Mouse (Mus musculus): ENCODE results near the gene Fam184b. TPM values are rescaled to one million over a fixed set of nuclear protein-coding genes. Genes with fewer than 3 reads are reported as not detected.

Gene Fam184b
- 0.44 and 0.62 TPM in 2 replicates for polyA plus RNA-seq (2016; fragmentation: Nextera tagmentation; extraction: Ambion mirVana)

- peaks cover 12% of the 10 kb centered on the region for H3K4me1 ChIP-seq (replicated peaks)
- DNase-seq (ENCODE audit: low spot score): peak; percentile 57
- H3K9me3 ChIP-seq: no peaks in the 10 kb centered on the region
- peaks cover 36% of the 10 kb centered on the region for H3K27me3 ChIP-seq (ENCODE audit: insufficient read depth, poor library complexity, severe bottlenecking)
- WGBS: under 1% methylated on average over 48 of the region's 48 CpGs
- no peaks in the 10 kb centered on the region for H3K36me3 ChIP-seq
- H3K4me3 ChIP-seq: peak within 1 kb of the TSS; percentile 68
- peak within 1 kb of the TSS; percentile 47 for H3K27ac ChIP-seq
Measured at GRCm38 (mm10) chr5:45638806-45639714, at the start of gene Fam184b. Gene Fam184b, minus strand, starts transcription at chr5:45639614.

DNA sequence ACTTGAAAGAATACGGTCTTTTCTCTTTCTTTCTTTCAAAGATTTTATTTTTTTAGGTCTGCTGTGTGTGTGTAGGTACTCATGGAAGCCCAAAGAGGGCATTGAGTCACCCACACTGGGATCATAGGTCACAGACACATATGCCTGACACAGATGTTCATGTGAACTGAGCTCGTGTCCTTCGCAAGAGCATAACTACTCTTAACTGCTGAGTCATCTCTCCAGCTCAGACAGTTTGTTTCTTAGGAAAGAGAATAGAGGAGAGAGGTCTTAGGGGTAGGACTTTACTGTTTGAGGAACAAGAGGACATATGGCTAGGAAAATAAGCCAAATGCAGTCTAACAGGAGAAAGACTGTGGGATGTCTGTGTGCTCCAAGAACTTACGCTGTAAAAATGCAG lies 49.7 kb upstream of the Fam184b start:
- Histone ChIP-seq H3K27me3 (ENCODE audit: insufficient read depth, poor library complexity, severe bottlenecking) (no peaks in the 10 kb centered on the region), H3K4me1 (replicated peaks) (no peaks in the 10 kb centered on the region), H3K36me3 (peaks cover 61% of the 10 kb centered on the region), H3K27ac (no peak overlapping the region), H3K4me3 (no peak overlapping the region), H3K9me3 (no peaks in the 10 kb centered on the region)
- 89% methylated on average over 4 of the region's 4 CpGs for WGBS
- no peak for DNase-seq (ENCODE audit: low spot score)

DNA sequence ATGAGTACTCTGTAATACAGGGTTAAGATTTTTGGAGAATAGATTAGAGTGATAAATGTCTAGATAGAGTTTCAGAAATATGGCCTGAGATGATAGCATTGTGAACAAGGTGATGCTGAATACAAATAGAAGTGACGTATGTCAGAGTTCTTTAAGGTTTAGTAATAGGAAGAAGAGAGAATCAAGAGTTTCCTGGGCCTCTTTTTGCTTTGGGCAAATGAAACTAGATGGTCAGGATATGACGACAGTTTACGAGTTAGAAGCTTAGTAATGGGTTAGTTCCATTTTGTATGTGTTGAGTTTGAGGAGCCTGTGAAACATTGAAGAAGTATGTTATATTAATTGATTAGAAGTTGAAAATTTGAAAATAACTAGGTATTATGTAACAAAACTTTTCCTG lies 46.8 kb upstream of the Fam184b start:
- Histone ChIP-seq H3K4me1 (replicated peaks) (no peaks in the 10 kb centered on the region), H3K27ac (no peak overlapping the region), H3K4me3 (no peak overlapping the region), H3K9me3 (no peaks in the 10 kb centered on the region), H3K36me3 (peaks cover 74% of the 10 kb centered on the region), H3K27me3 (ENCODE audit: insufficient read depth, poor library complexity, severe bottlenecking) (no peaks in the 10 kb centered on the region)
- 96% methylated on average over 3 of the region's 3 CpGs for WGBS
- no peak for DNase-seq (ENCODE audit: low spot score)

DNA sequence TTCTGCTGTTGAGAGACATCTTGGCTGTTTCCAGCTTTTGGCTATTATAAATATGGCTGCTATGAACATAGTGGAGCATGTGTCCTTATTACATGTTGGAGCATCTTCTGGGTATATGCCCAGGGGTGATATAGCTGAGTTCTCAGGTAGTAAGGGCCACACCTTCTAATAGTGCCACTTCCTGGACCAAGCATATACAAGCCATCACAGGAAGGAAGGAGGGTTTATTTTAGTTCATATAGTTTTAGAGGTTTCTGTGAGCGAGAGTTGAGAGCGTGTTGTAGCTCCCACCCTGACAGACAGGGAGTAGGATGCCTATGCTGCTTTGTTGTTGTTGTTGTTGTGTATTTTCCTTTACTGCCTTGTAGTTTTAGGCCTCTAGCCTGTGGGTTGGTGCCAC lies 45.8 kb upstream of the Fam184b start:
- Histone ChIP-seq H3K4me3 (no peak overlapping the region), H3K36me3 (peaks cover 78% of the 10 kb centered on the region), H3K27ac (no peak overlapping the region), H3K9me3 (no peaks in the 10 kb centered on the region), H3K27me3 (ENCODE audit: insufficient read depth, poor library complexity, severe bottlenecking) (no peaks in the 10 kb centered on the region), H3K4me1 (replicated peaks) (no peaks in the 10 kb centered on the region)
- no peak for DNase-seq (ENCODE audit: low spot score)
- 92% methylated on average over 2 of the region's 2 CpGs for WGBS

- H3K36me3 ChIP-seq: peaks cover 80% of the 10 kb centered on the region
Measured at GRCm38 (mm10) chr5:45683388-45683787, 44.0 kb upstream of the Fam184b start.

DNA sequence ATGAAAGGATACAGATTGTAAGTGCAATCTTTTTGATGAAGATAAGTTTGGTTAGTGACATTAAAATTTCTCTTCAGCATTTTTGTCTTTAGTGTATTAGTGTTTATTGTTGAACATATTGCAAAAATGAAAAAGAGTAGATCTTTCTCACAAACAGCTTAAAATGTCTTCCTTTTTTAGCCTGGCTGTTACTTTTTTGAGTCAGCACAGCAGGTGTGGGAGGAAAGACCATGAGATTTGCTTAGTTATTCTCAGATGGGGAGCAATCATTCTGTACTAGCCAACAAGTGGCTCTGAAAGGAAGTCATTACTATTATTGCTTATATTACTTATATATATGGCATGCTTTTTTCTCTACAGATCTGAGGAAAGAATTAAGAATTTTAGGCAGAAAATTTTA lies 40.5 kb upstream of the Fam184b start:
- no peak for DNase-seq (ENCODE audit: low spot score)
- peaks cover 94% of the 10 kb centered on the region for H3K36me3 ChIP-seq

More at GRCm38 (mm10) chr5:45683388-45683787, 44.0 kb upstream of the Fam184b start:
- WGBS: 90% methylated on average over 1 of the region's 1 CpGs
- Histone ChIP-seq H3K4me3 (no peak overlapping the region), H3K27me3 (ENCODE audit: insufficient read depth, poor library complexity, severe bottlenecking) (no peaks in the 10 kb centered on the region), H3K9me3 (no peaks in the 10 kb centered on the region), H3K4me1 (replicated peaks) (no peaks in the 10 kb centered on the region), H3K27ac (no peak overlapping the region)
- DNase-seq (ENCODE audit: low spot score): no peak

GRCm38 (mm10) chr5:45677639-45678038 lies 38.2 kb upstream of the Fam184b start:
- no peak for DNase-seq (ENCODE audit: low spot score)
- H3K27me3 ChIP-seq (ENCODE audit: insufficient read depth, poor library complexity, severe bottlenecking): no peaks in the 10 kb centered on the region
- H3K4me3 ChIP-seq: no peak overlapping the region
- H3K36me3 ChIP-seq: peaks cover 80% of the 10 kb centered on the region
- H3K27ac ChIP-seq: no peak overlapping the region
- H3K4me1 ChIP-seq (replicated peaks): no peaks in the 10 kb centered on the region
- no peaks in the 10 kb centered on the region for H3K9me3 ChIP-seq
- WGBS: 85% methylated on average over 4 of the region's 4 CpGs

More for the DNA sequence above, 40.5 kb upstream of the Fam184b start:
- no peak overlapping the region for H3K27ac ChIP-seq
- no peaks in the 10 kb centered on the region for H3K9me3 ChIP-seq
- no peaks in the 10 kb centered on the region for H3K4me1 ChIP-seq (replicated peaks)
- H3K27me3 ChIP-seq (ENCODE audit: insufficient read depth, poor library complexity, severe bottlenecking): no peaks in the 10 kb centered on the region
- H3K4me3 ChIP-seq: no peak overlapping the region

- 94% methylated on average over 1 of the region's 1 CpGs for WGBS
- Histone ChIP-seq H3K27me3 (ENCODE audit: insufficient read depth, poor library complexity, severe bottlenecking) (no peaks in the 10 kb centered on the region), H3K4me1 (replicated peaks) (peaks cover 11% of the 10 kb centered on the region), H3K9me3 (no peaks in the 10 kb centered on the region), H3K4me3 (no peak overlapping the region), H3K36me3 (peaks cover 62% of the 10 kb centered on the region), H3K27ac (no peak overlapping the region)
- DNase-seq (ENCODE audit: low spot score): no peak
Measured at GRCm38 (mm10) chr5:45675032-45675431, 35.6 kb upstream of the Fam184b start.

DNA sequence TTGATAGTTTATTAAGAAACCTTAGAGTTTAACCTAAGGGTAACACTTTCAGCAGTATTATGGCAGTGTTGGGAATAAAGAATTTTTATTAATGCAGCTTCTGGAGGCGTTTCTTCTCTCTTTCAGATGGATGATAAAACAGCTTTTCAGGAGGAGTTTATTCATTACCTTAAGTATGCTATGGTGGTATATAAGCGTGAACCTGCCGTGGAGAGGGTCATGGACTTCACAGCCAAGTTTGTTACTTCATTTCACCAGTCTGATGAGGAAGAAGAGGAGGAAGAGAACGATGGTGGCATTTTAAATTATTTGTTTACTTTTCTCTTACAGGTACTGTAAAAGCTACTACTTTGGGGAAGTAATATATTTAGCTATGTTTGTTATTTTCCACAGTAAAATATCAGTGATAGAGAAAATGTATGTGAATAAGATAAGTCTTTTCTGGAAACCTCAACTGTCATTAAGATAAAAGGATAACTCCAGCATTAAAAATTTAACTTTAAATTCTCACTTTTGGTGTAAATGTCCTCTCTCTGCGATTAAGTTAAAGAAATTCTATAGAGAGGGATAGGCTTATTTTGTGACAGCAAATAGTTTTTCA lies 31.6 kb upstream of the Fam184b start:
- WGBS: 67% methylated on average over 5 of the region's 5 CpGs
- no peaks in the 10 kb centered on the region for H3K27me3 ChIP-seq (ENCODE audit: insufficient read depth, poor library complexity, severe bottlenecking)
- H3K4me3 ChIP-seq: peak overlapping the region; percentile 86
- H3K9me3 ChIP-seq: no peaks in the 10 kb centered on the region
- no peak for DNase-seq (ENCODE audit: low spot score)
- H3K4me1 ChIP-seq (replicated peaks): peaks cover 16% of the 10 kb centered on the region
- H3K36me3 ChIP-seq: peaks cover 27% of the 10 kb centered on the region
- peak overlapping the region; percentile 96; the same call in 1 of the 2 replicates for H3K27ac ChIP-seq

- H3K36me3 ChIP-seq: peaks cover 20% of the 10 kb centered on the region
- H3K9me3 ChIP-seq: no peaks in the 10 kb centered on the region
- under 1% methylated on average over 13 of the region's 13 CpGs for WGBS
- no peak for DNase-seq (ENCODE audit: low spot score)
- peak overlapping the region; percentile 86 for H3K4me3 ChIP-seq
- H3K4me1 ChIP-seq (replicated peaks): peaks cover 16% of the 10 kb centered on the region
- peak overlapping the region; percentile 96 for H3K27ac ChIP-seq
- H3K27me3 ChIP-seq (ENCODE audit: insufficient read depth, poor library complexity, severe bottlenecking): no peaks in the 10 kb centered on the region
Measured at GRCm38 (mm10) chr5:45670280-45670670, 30.9 kb upstream of the Fam184b start.

DNA sequence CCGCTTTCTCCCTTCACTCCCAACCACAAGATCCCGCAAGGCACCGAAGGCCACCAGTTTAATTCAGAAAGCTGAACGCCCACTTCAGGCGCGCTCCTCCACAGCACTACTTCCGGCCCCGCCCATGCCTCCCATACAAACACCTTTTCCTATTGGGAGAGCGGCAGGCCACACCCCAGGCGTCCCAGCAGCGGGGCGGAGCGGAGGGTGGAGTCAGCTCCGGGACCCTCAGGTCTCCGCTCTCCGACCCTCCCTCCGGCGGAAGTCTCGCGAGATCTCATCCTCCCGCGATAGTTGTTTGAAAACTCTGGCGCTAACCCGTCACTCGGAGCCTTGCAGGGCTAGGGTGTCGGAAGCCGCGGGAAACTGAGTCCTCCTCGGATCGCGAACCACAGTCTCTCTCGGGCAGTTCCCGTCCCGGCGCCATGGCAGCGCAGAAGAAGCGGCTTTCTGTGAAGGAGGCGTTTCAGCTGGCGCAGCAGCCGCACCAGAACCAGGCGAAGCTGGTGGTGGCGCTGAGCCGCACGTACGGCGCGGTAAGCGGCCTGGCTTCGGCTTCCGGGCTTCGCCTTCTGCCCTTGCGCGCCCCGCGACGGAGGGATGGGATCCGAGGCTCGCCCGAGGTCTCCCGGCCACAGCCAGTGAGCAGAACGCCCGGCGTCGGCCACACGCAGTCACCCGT lies 30.3 kb upstream of the Fam184b start, which contains the start of gene Ncapg:
TSS of gene Ncapg (plus strand) at position 322 of the 682 bp plus-strand sequence.
- Histone ChIP-seq H3K4me1 (replicated peaks) (peaks cover 16% of the 10 kb centered on the region), H3K4me3 (peak within 1 kb of the TSS; percentile 86), H3K36me3 (peaks cover 14% of the 10 kb centered on the region), H3K27me3 (ENCODE audit: insufficient read depth, poor library complexity, severe bottlenecking) (no peaks in the 10 kb centered on the region), H3K27ac (peak within 1 kb of the TSS; percentile 96), H3K9me3 (no peaks in the 10 kb centered on the region)
- peak; percentile 100 for DNase-seq (ENCODE audit: low spot score)
- WGBS: under 1% methylated on average over 66 of the region's 66 CpGs

GRCm38 (mm10) chr5:45669234-45669597 lies 29.8 kb upstream of the Fam184b start:
- no peaks in the 10 kb centered on the region for H3K27me3 ChIP-seq (ENCODE audit: insufficient read depth, poor library complexity, severe bottlenecking)
- no peak for DNase-seq (ENCODE audit: low spot score)
- peak overlapping the region; percentile 86 for H3K4me3 ChIP-seq
- no peaks in the 10 kb centered on the region for H3K9me3 ChIP-seq
- under 1% methylated on average over 27 of the region's 27 CpGs for WGBS
- peaks cover 12% of the 10 kb centered on the region for H3K36me3 ChIP-seq
- peaks cover 16% of the 10 kb centered on the region for H3K4me1 ChIP-seq (replicated peaks)
- H3K27ac ChIP-seq: peak overlapping the region; percentile 87
